Mouse (Mus musculus): ENCODE measurements around the gene Tnrc18. TPM values are rescaled to one million over a fixed set of nuclear protein-coding genes. Genes with fewer than 3 reads are reported as not detected.
"Not testable (repeated sequence)": the region's sequence is repeated elsewhere in the genome, so short reads cannot be mapped to it uniquely, and the experiment has no call there.

The Tnrc18 gene
- polyA plus RNA-seq, 1 experiment: 0.97 TPM

- no peak overlapping the region for H3K4me3 ChIP-seq (replicated peaks)
- H3K27me3 ChIP-seq (ENCODE audit: control insufficient read depth): no peaks in the 10 kb centered on the region
- no peaks in the 10 kb centered on the region for H3K9me3 ChIP-seq (ENCODE audit: control insufficient read depth, low read length)
- TF ChIP-seq GATA1 (IDR thresholded peaks at IDR 0.05; ENCODE audit: low read length): no peak
- TF ChIP-seq TAL1 (IDR thresholded peaks at IDR 0.05; ENCODE audit: low read length): no peak
- no peaks in the 10 kb centered on the region for H3K36me3 ChIP-seq (ENCODE audit: control insufficient read depth)
- H3K4me1 ChIP-seq (ENCODE audit: control insufficient read depth): peaks cover 3% of the 10 kb centered on the region
Observed at GRCm38 (mm10) chr5:142848149-142848548, 30.7 kb upstream of the Tnrc18 start.

- Histone ChIP-seq H3K36me3 (ENCODE audit: control insufficient read depth) (no peaks in the 10 kb centered on the region), H3K4me1 (ENCODE audit: control insufficient read depth) (no peaks in the 10 kb centered on the region), H3K27me3 (ENCODE audit: control insufficient read depth) (no peaks in the 10 kb centered on the region), H3K9me3 (ENCODE audit: control insufficient read depth, low read length) (no peaks in the 10 kb centered on the region), H3K4me3 (replicated peaks) (no peak overlapping the region)
- TF ChIP-seq TAL1 (IDR thresholded peaks at IDR 0.05; ENCODE audit: low read length): no peak
- no peak for TF ChIP-seq GATA1 (IDR thresholded peaks at IDR 0.05; ENCODE audit: low read length)
Observed at GRCm38 (mm10) chr5:142844467-142844866, 27.0 kb upstream of the Tnrc18 start.

GRCm38 (mm10) chr5:142842137-142842642, 24.7 kb upstream of the Tnrc18 start:
- TF ChIP-seq GATA1 (IDR thresholded peaks at IDR 0.05; ENCODE audit: low read length): no peak
- no peak for TF ChIP-seq TAL1 (IDR thresholded peaks at IDR 0.05; ENCODE audit: low read length)
- Histone ChIP-seq H3K9me3 (ENCODE audit: control insufficient read depth, low read length) (no peaks in the 10 kb centered on the region), H3K27me3 (ENCODE audit: control insufficient read depth) (no peaks in the 10 kb centered on the region), H3K36me3 (ENCODE audit: control insufficient read depth) (no peaks in the 10 kb centered on the region), H3K4me1 (ENCODE audit: control insufficient read depth) (no peaks in the 10 kb centered on the region), H3K4me3 (replicated peaks) (no peak overlapping the region)

GRCm38 (mm10) chr5:142841372-142842136, 24.1 kb upstream of the Tnrc18 start:
- H3K36me3 ChIP-seq (ENCODE audit: control insufficient read depth): no peaks in the 10 kb centered on the region
- no peaks in the 10 kb centered on the region; the same call in 1 of the 2 replicates for H3K9me3 ChIP-seq (ENCODE audit: control insufficient read depth, low read length)
- TF ChIP-seq TAL1 (IDR thresholded peaks at IDR 0.05; ENCODE audit: low read length) (no peak), GATA1 (IDR thresholded peaks at IDR 0.05; ENCODE audit: low read length) (no peak)
- H3K4me3 ChIP-seq (replicated peaks): no peak overlapping the region
- H3K4me1 ChIP-seq (ENCODE audit: control insufficient read depth): no peaks in the 10 kb centered on the region
- H3K27me3 ChIP-seq (ENCODE audit: control insufficient read depth): no peaks in the 10 kb centered on the region

- H3K4me3 ChIP-seq (replicated peaks); H3K4me1 ChIP-seq (ENCODE audit: control insufficient read depth); H3K27me3 ChIP-seq (ENCODE audit: control insufficient read depth); H3K36me3 ChIP-seq (ENCODE audit: control insufficient read depth); H3K9me3 ChIP-seq (ENCODE audit: control insufficient read depth, low read length): not testable (repeated sequence)
Observed at GRCm38 (mm10) chr5:142837427-142837826, 20.0 kb upstream of the Tnrc18 start.

- Histone ChIP-seq H3K36me3 (ENCODE audit: control insufficient read depth) (no peaks in the 10 kb centered on the region), H3K4me3 (replicated peaks) (no peak overlapping the region), H3K4me1 (ENCODE audit: control insufficient read depth) (peaks cover 2% of the 10 kb centered on the region; the same call in 1 of the 2 replicates), H3K9me3 (ENCODE audit: control insufficient read depth, low read length) (peaks cover 12% of the 10 kb centered on the region), H3K27me3 (ENCODE audit: control insufficient read depth) (no peaks in the 10 kb centered on the region)
- TF ChIP-seq GATA1 (IDR thresholded peaks at IDR 0.05; ENCODE audit: low read length) (no peak), TAL1 (IDR thresholded peaks at IDR 0.05; ENCODE audit: low read length) (no peak)
Observed at GRCm38 (mm10) chr5:142836891-142837290, 19.4 kb upstream of the Tnrc18 start.

GRCm38 (mm10) chr5:142833646-142834438, 16.4 kb upstream of the Tnrc18 start:
- TF ChIP-seq GATA1 (IDR thresholded peaks at IDR 0.05; ENCODE audit: low read length): no peak
- no peak for TF ChIP-seq TAL1 (IDR thresholded peaks at IDR 0.05; ENCODE audit: low read length)
- Histone ChIP-seq H3K27me3 (ENCODE audit: control insufficient read depth) (no peaks in the 10 kb centered on the region; the same call in 1 of the 2 replicates), H3K4me3 (replicated peaks) (no peak overlapping the region), H3K36me3 (ENCODE audit: control insufficient read depth) (no peaks in the 10 kb centered on the region), H3K4me1 (ENCODE audit: control insufficient read depth) (peaks cover 2% of the 10 kb centered on the region; the same call in 1 of the 2 replicates), H3K9me3 (ENCODE audit: control insufficient read depth, low read length) (peaks cover 32% of the 10 kb centered on the region)

- Histone ChIP-seq H3K4me1 (ENCODE audit: control insufficient read depth) (peaks cover 5% of the 10 kb centered on the region), H3K9me3 (ENCODE audit: control insufficient read depth, low read length) (peaks cover 28% of the 10 kb centered on the region), H3K27me3 (ENCODE audit: control insufficient read depth) (peaks cover 56% of the 10 kb centered on the region), H3K4me3 (replicated peaks) (no peak overlapping the region), H3K36me3 (ENCODE audit: control insufficient read depth) (no peaks in the 10 kb centered on the region)
- TF ChIP-seq GATA1 (IDR thresholded peaks at IDR 0.05; ENCODE audit: low read length): no peak
- no peak for TF ChIP-seq TAL1 (IDR thresholded peaks at IDR 0.05; ENCODE audit: low read length)
Observed at GRCm38 (mm10) chr5:142826131-142826530, 8.7 kb upstream of the Tnrc18 start.

- H3K27me3 ChIP-seq (ENCODE audit: control insufficient read depth): peaks cover 60% of the 10 kb centered on the region
- peaks cover 25% of the 10 kb centered on the region for H3K9me3 ChIP-seq (ENCODE audit: control insufficient read depth, low read length)
Observed at GRCm38 (mm10) chr5:142825665-142826064, 8.2 kb upstream of the Tnrc18 start.

More at GRCm38 (mm10) chr5:142825665-142826064, 8.2 kb upstream of the Tnrc18 start:
- Histone ChIP-seq H3K4me1 (ENCODE audit: control insufficient read depth) (peaks cover 5% of the 10 kb centered on the region), H3K36me3 (ENCODE audit: control insufficient read depth) (no peaks in the 10 kb centered on the region), H3K4me3 (replicated peaks) (no peak overlapping the region)
- TF ChIP-seq TAL1 (IDR thresholded peaks at IDR 0.05; ENCODE audit: low read length): no peak
- TF ChIP-seq GATA1 (IDR thresholded peaks at IDR 0.05; ENCODE audit: low read length): no peak

Measured in erythroblast, embryonic 14.5 days (primary cell).